Mouse (Mus musculus) kidney, embryonic 15.5 days (tissue): Measurements from ENCODE around the gene St6galnac3. TPM values are rescaled to one million over a fixed set of nuclear protein-coding genes. Genes with fewer than 3 reads are reported as not detected.

Experiments used
- ATAC-seq: fragments of 200-750 bp; cut with Nextera tagmentation; replicated peaks from 2 replicates; pipeline ENCODE4 v1.8.0; 2017; ENCODE audit warnings: moderate TSS enrichment; ENCODE audit not compliant: low FRiP score
- H3K27ac ChIP-seq: fragments of 300-500 bp; sonication (generic); 2 replicates; pipeline ENCODE4 v1.5.1; 2015; ENCODE audit warnings: mild to moderate bottlenecking, inconsistent platforms
- H3K27me3 ChIP-seq: fragments of 300-500 bp; sonication (generic); 2 replicates; pipeline ENCODE4 v1.6.1; 2015; ENCODE audit warnings: inconsistent platforms
- H3K36me3 ChIP-seq: fragments of 300-500 bp; sonication (generic); 2 replicates; pipeline ENCODE4 v1.6.1; 2015; ENCODE audit warnings: inconsistent platforms
- H3K4me1 ChIP-seq: fragments of 300-500 bp; sonication (generic); 2 replicates; pipeline ENCODE4 v1.6.1; 2015; ENCODE audit warnings: inconsistent platforms
- H3K4me2 ChIP-seq: fragments of 300-500 bp; sonication (generic); 2 replicates; pipeline ENCODE4 v1.6.1; 2015; ENCODE audit warnings: moderate library complexity, mild to moderate bottlenecking, inconsistent platforms
- H3K4me3 ChIP-seq: fragments of 300-500 bp; sonication (generic); replicated peaks from 2 replicates; pipeline ENCODE4 v1.5.1; 2015; ENCODE audit warnings: mild to moderate bottlenecking, inconsistent platforms
- H3K9ac ChIP-seq: fragments of 300-500 bp; sonication (generic); 2 replicates; pipeline ENCODE4 v1.6.1; 2015; ENCODE audit warnings: mild to moderate bottlenecking, inconsistent platforms
- H3K9me3 ChIP-seq: fragments of 300-500 bp; sonication (generic); replicated peaks from 2 replicates; pipeline ENCODE4 v1.6.1; 2016; ENCODE audit warnings: inconsistent platforms
- WGBS: fragments of 180-500 bp; shearing (Covaris S2); methylation state at CpG from one replicate; pipeline ENCODE4 v1.1.7; 2015; ENCODE audit warnings: mixed read lengths; 5-methylcytosine and 5-hydroxymethylcytosine counted together
- polyA plus RNA-seq: library from polyadenylated mRNA; unstranded; fragments of >200 nt; fragmentation: Nextera tagmentation; extraction: Ambion mirVana; gene quantifications from 2 replicates; pipeline ENCODE4 v1.2.1, GENCODE M21; 2015

Gene St6galnac3
- polyA plus RNA-seq, 1 experiment from 2014 or later: 65.5 TPM

- Histone ChIP-seq H3K27me3 (no peaks in the 10 kb centered on the region), H3K4me1 (peaks cover 15% of the 10 kb centered on the region), H3K36me3 (no peaks in the 10 kb centered on the region), H3K9ac (no peak overlapping the region), H3K9me3 (no peaks in the 10 kb centered on the region), H3K4me2 (no peak overlapping the region), H3K27ac (no peak overlapping the region), H3K4me3 (no peak overlapping the region)
- no peak for ATAC-seq
- 84% methylated on average over 17 of the region's 17 CpGs for WGBS
Measured at GRCm38 (mm10) chr3:153436076-153437021, 288.6 kb downstream of the St6galnac3 start.

DNA sequence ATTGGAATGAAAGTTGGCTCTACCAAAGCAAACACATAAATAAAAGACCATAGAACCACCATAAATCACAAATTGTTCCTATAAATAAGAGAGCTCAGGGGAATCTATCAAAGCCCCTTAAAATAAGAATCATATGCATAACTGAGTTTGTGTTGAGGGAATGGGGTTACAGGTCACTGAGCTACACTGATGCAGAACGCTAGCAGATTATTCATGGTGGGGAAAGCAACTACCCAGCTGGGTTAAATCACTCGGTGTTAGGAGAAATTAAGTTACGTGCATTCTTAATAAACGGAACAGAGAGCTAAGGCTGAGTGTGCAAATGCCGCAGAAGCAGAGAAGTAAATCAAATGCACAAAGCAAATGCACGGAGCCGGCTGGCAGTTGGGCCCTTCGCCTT, 292.0 kb downstream of the St6galnac3 start:
- Histone ChIP-seq H3K27me3 (no peaks in the 10 kb centered on the region), H3K4me1 (peaks cover 17% of the 10 kb centered on the region), H3K27ac (peak overlapping the region; percentile 42), H3K9me3 (no peaks in the 10 kb centered on the region), H3K4me2 (no peak overlapping the region), H3K36me3 (no peaks in the 10 kb centered on the region), H3K9ac (no peak overlapping the region), H3K4me3 (no peak overlapping the region)
- 32% methylated on average over 8 of the region's 8 CpGs for WGBS
- ATAC-seq: peak; percentile 74

DNA sequence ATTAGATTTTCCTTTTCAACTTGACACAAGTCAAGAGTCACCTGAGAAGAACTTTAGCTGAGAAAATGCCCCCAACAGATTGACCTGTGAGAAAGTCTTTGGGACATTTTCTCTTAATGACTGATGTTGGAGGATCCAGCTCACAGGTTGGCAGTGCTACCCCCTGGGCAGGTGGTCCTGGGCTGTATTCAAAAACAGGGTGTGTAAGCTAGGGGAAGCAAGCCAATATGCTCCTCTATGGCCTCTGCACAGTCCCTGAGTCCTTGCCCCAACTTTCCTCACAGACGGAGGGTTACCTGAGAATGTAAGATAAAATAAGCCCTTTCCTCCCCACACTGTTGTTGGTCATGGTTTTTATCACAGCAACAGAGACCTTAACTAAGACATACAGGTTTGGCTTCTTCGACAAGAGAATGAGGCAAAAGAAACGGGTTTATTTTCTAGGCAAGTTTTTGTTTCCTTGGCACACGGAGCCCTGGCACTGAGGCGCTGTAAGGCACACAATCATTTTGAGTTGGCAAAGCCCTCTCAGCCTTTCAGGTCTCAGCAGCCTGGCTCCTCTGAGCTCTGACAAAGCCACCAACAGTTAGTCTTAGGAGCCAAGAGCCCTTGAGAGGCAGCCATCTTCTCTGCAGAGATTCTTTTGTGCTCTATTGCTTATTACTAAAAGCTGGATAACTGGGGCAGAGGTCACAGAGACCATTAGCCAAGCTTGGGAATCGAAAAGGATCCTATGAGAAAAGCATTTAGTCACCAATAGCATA, 292.7 kb downstream of the St6galnac3 start:
- H3K4me1 ChIP-seq: peaks cover 17% of the 10 kb centered on the region
- 90% methylated on average over 6 of the region's 6 CpGs for WGBS
- no peak overlapping the region for H3K4me3 ChIP-seq
- H3K9ac ChIP-seq: no peak overlapping the region
- no peaks in the 10 kb centered on the region for H3K27me3 ChIP-seq
- peak overlapping the region; percentile 34 for H3K27ac ChIP-seq
- no peaks in the 10 kb centered on the region for H3K36me3 ChIP-seq
- no peak overlapping the region for H3K4me2 ChIP-seq
- ATAC-seq: no peak
- H3K9me3 ChIP-seq: no peaks in the 10 kb centered on the region

GRCm38 (mm10) chr3:153429840-153430239, 295.1 kb downstream of the St6galnac3 start:
- Histone ChIP-seq H3K36me3 (no peaks in the 10 kb centered on the region), H3K4me2 (no peak overlapping the region), H3K9ac (no peak overlapping the region), H3K4me1 (peaks cover 24% of the 10 kb centered on the region), H3K9me3 (no peaks in the 10 kb centered on the region), H3K4me3 (no peak overlapping the region), H3K27me3 (no peaks in the 10 kb centered on the region; the same call in 1 of the 2 replicates), H3K27ac (no peak overlapping the region)
- ATAC-seq: no peak
- WGBS: 33% methylated on average over 8 of the region's 8 CpGs

GRCm38 (mm10) chr3:153421918-153422290, 303.1 kb downstream of the St6galnac3 start:
- WGBS: 41% methylated on average over 7 of the region's 7 CpGs
- Histone ChIP-seq H3K36me3 (no peaks in the 10 kb centered on the region), H3K4me3 (no peak overlapping the region), H3K9ac (no peak overlapping the region), H3K9me3 (no peaks in the 10 kb centered on the region), H3K4me1 (peaks cover 38% of the 10 kb centered on the region), H3K4me2 (no peak overlapping the region), H3K27ac (no peak overlapping the region), H3K27me3 (no peaks in the 10 kb centered on the region; the same call in 1 of the 2 replicates)
- ATAC-seq: no peak

DNA sequence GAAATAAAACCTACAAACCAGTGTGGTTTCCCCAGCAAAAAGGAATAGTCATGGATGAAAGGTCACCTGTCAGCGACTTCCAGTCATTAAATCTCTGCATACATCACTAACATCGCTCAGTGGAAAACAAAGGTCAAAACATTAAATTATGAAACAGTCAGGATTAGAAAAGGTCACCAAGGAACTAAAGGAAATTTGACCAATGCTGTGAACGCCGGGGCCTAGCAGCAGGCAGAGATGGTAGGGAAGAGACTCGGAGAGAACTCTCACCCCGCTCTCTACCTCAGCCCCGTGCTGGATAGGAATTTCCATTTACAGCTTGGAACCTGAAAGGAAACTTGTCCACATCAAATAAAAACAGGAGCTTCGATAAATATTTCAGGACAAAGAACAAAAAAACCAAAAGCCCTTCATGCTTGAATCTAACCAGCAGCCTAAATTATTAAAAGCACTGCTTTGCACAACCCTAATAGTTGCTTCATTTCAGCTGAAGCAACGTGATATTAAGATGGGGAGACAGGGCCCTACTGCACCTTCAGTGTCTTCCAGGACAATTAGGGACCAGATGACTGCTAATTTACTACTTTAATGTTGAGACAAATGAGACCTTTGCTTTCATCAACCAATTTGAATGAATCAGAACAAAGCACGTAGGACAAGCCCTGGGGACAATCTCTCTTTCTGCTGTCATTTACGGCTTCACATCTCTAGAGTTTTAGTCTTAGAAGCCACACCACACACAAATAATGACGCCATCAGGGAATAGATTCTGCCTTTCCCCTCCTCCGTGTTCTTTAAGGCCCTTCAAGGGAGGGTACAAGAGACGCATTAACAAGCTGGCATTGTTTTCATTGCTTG, 303.7 kb downstream of the St6galnac3 start:
- Histone ChIP-seq H3K4me1 (peaks cover 35% of the 10 kb centered on the region), H3K27me3 (no peaks in the 10 kb centered on the region; the same call in 1 of the 2 replicates), H3K36me3 (no peaks in the 10 kb centered on the region), H3K9ac (no peak overlapping the region), H3K4me2 (no peak overlapping the region), H3K4me3 (no peak overlapping the region), H3K27ac (no peak overlapping the region), H3K9me3 (no peaks in the 10 kb centered on the region)
- no peak for ATAC-seq
- WGBS: 35% methylated on average over 14 of the region's 14 CpGs

GRCm38 (mm10) chr3:153419331-153419730, 305.6 kb downstream of the St6galnac3 start:
- no peak for ATAC-seq
- Histone ChIP-seq H3K9me3 (no peaks in the 10 kb centered on the region), H3K4me1 (peaks cover 31% of the 10 kb centered on the region), H3K4me3 (no peak overlapping the region), H3K4me2 (no peak overlapping the region), H3K27me3 (no peaks in the 10 kb centered on the region), H3K27ac (no peak overlapping the region), H3K36me3 (no peaks in the 10 kb centered on the region), H3K9ac (no peak overlapping the region)
- WGBS: 82% methylated on average over 7 of the region's 7 CpGs

DNA sequence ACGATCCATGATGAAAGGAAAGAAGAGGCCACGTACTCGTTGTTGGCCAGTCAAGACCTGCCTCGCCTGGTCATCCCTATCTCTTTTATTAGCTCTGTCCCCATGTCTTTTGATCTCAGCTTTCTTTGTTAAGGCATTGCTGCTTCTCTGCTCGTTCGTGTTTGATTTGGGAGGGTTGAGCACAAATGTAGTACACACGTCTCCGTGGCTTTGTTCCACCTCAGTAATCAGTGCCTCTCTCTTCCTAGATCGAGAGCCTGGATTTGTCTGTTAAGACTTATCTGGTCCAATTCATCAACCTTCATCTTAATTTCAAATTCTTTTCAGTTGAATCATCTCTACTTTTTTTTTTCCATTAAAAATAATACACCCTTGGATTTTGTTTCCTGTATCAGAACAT, 308.0 kb downstream of the St6galnac3 start:
- 70% methylated on average over 9 of the region's 9 CpGs for WGBS
- H3K27me3 ChIP-seq: no peaks in the 10 kb centered on the region
- H3K4me1 ChIP-seq: peaks cover 28% of the 10 kb centered on the region
- H3K27ac ChIP-seq: no peak overlapping the region
- no peaks in the 10 kb centered on the region for H3K9me3 ChIP-seq
- no peak overlapping the region for H3K9ac ChIP-seq
- H3K4me2 ChIP-seq: no peak overlapping the region
- H3K36me3 ChIP-seq: no peaks in the 10 kb centered on the region
- H3K4me3 ChIP-seq: no peak overlapping the region
- ATAC-seq: no peak

DNA sequence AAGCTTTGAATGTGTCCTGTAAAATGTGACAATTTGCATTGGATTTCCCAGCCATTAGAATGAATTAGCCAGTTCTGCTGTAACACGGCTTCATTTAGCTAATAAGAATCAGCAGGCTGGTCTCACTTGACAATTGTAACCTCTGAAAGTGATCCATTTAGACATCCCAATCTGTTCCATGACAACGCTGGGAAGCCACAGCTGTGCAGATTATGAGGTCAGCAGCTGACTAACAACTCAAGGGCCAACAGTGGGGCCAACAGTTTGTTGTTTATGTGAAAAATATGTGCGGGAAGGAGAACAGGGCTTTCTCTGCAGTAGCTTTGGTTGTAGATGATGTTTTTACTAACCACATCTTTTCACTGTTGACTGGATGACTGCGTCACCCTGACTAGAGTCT, 308.6 kb downstream of the St6galnac3 start:
- no peak overlapping the region for H3K27ac ChIP-seq
- no peaks in the 10 kb centered on the region for H3K27me3 ChIP-seq
- no peak for ATAC-seq
- H3K4me1 ChIP-seq: peaks cover 22% of the 10 kb centered on the region
- WGBS: 77% methylated on average over 4 of the region's 4 CpGs
- H3K36me3 ChIP-seq: no peaks in the 10 kb centered on the region
- no peak overlapping the region for H3K9ac ChIP-seq
- H3K9me3 ChIP-seq: no peaks in the 10 kb centered on the region
- no peak overlapping the region for H3K4me2 ChIP-seq
- H3K4me3 ChIP-seq: no peak overlapping the region

- Histone ChIP-seq H3K4me3 (no peak overlapping the region), H3K27ac (no peak overlapping the region), H3K27me3 (no peaks in the 10 kb centered on the region), H3K9me3 (no peaks in the 10 kb centered on the region), H3K9ac (no peak overlapping the region), H3K36me3 (no peaks in the 10 kb centered on the region), H3K4me2 (no peak overlapping the region), H3K4me1 (0 out of 2 replicates have a peak, but pooled peaks cover 5% of the 10 kb centered on the region)
- no peak for ATAC-seq
- WGBS: 71% methylated on average over 2 of the region's 2 CpGs
Measured at GRCm38 (mm10) chr3:153414132-153414531, 310.8 kb downstream of the St6galnac3 start.

DNA sequence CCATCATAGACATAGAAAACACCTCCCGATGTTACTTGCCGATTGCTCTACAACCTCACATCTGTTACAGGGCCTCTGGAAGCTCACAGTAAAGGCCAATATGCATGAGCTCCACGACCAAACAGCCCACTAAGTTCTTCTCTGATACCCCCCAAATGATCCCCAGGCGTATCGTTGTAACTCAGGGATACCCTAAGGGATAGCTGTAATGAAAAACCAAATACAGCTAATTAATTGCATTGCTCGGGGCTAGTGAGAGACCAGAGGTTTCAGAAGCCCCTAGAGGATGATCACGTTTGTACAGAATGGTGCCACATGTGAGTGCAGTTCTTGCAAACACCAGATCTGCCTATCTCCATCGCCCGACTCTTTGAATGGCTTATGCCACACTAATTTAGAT, 315.7 kb downstream of the St6galnac3 start:
- no peak overlapping the region for H3K4me2 ChIP-seq
- no peak for ATAC-seq
- H3K27ac ChIP-seq: no peak overlapping the region
- WGBS: 81% methylated on average over 9 of the region's 9 CpGs
- no peak overlapping the region for H3K4me3 ChIP-seq
- no peaks in the 10 kb centered on the region for H3K9me3 ChIP-seq
- H3K9ac ChIP-seq: no peak overlapping the region
- H3K36me3 ChIP-seq: no peaks in the 10 kb centered on the region
- no peaks in the 10 kb centered on the region for H3K27me3 ChIP-seq
- 0 out of 2 replicates have a peak, but pooled peaks cover 6% of the 10 kb centered on the region for H3K4me1 ChIP-seq
